Mouse (Mus musculus): ENCODE data around the gene Cfap99. TPM values are rescaled to one million over a fixed set of nuclear protein-coding genes. Genes with fewer than 3 reads are reported as not detected.

Cfap99 gene
- total RNA-seq, 2 experiments from 2014 or later = 0.26 to 0.51 TPM

GRCm38 (mm10) chr5:34274676-34275293 is 13.6 kb upstream of the Cfap99 start:
- intact Hi-C loops (cut with DNase I) = no loop called here
- DNase-seq (ENCODE audit: extremely low spot score in 1 of 2, low spot score in 2 of 2) = no peak

- peak in 1 of 2 experiments; percentile 38 for DNase-seq (ENCODE audit: extremely low spot score in 1 of 2, low spot score in 2 of 2)
- intact Hi-C loops (cut with DNase I) = no loop called here
Observed at GRCm38 (mm10) chr5:34276191-34276590, 12.2 kb upstream of the Cfap99 start.

- intact Hi-C loops (cut with DNase I) = no loop called here
- DNase-seq (ENCODE audit: extremely low spot score in 1 of 2, low spot score in 2 of 2) = no peak
Observed at GRCm38 (mm10) chr5:34276746-34277145, 11.7 kb upstream of the Cfap99 start.

- intact Hi-C loops (cut with DNase I) = no loop called here
- DNase-seq (ENCODE audit: extremely low spot score in 1 of 2, low spot score in 2 of 2) = no peak
Observed at GRCm38 (mm10) chr5:34278058-34278457, 10.3 kb upstream of the Cfap99 start.

GRCm38 (mm10) chr5:34279214-34279613 is 9.2 kb upstream of the Cfap99 start:
- no peak for DNase-seq (ENCODE audit: extremely low spot score in 1 of 2, low spot score in 2 of 2)
- intact Hi-C loops (cut with DNase I) = no loop called here

- intact Hi-C loops (cut with DNase I) = no loop called here
Observed at GRCm38 (mm10) chr5:34280976-34281375, 7.4 kb upstream of the Cfap99 start.

GRCm38 (mm10) chr5:34283355-34283754 is 5.0 kb upstream of the Cfap99 start:
- intact Hi-C loops (cut with DNase I) = no loop called here
- no peak for DNase-seq (ENCODE audit: extremely low spot score in 1 of 2, low spot score in 2 of 2)

More at GRCm38 (mm10) chr5:34280976-34281375, 7.4 kb upstream of the Cfap99 start:
- no peak for DNase-seq (ENCODE audit: extremely low spot score in 1 of 2, low spot score in 2 of 2)

GRCm38 (mm10) chr5:34284156-34284750 is 4.1 kb upstream of the Cfap99 start:
- intact Hi-C loops (cut with DNase I) = no loop called here
- no peak for DNase-seq (ENCODE audit: extremely low spot score in 1 of 2, low spot score in 2 of 2)

DNA sequence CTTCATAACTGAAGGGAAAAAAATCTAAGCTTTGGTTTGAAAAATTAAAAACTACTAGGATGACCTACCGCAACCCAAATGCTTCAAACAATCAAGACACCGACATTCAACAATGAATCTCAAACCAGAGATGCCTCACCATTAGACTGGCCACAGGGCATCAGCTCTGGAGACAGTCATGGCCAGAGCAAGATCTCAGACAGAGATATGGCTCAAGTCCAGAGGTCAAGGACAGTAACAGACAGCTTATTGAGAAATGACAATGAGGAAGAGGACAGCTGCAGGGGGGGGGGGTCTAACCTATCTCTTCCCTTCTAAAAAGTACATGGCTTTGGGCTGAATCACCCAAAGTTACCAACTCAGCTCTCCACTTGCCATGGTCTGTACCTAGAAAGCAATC is 3.1 kb upstream of the Cfap99 start:
- intact Hi-C loops (cut with DNase I) = loop anchor here (5.0 kb wide), 2 partner anchors 52 to 73 kb away; partner anchors contain the start of gene Rnf4
- no peak for DNase-seq (ENCODE audit: extremely low spot score in 1 of 2, low spot score in 2 of 2)

GRCm38 (mm10) chr5:34286516-34286915 is 1.9 kb upstream of the Cfap99 start:
- intact Hi-C loops (cut with DNase I) = loop anchor here (5.0 kb wide), 2 partner anchors 51 to 74 kb away; partner anchors contain the start of gene Rnf4
- no peak for DNase-seq (ENCODE audit: extremely low spot score in 1 of 2, low spot score in 2 of 2)

- intact Hi-C loops (cut with DNase I) = loop anchor here (5.0 kb wide), 2 partner anchors 50 to 75 kb away; partner anchors contain the start of gene Rnf4
- DNase-seq (ENCODE audit: extremely low spot score in 1 of 2, low spot score in 2 of 2) = peak in 1 of 2 experiments; percentile 55
Observed at GRCm38 (mm10) chr5:34287001-34287837, 1.2 kb upstream of the Cfap99 start.

GRCm38 (mm10) chr5:34287838-34288145 is 608 bp upstream of the Cfap99 start:
- no peak for DNase-seq (ENCODE audit: extremely low spot score in 1 of 2, low spot score in 2 of 2)
- intact Hi-C loops (cut with DNase I) = loop anchor here (5.0 kb wide), 2 partner anchors 50 to 75 kb away; partner anchors contain the start of gene Rnf4

DNA sequence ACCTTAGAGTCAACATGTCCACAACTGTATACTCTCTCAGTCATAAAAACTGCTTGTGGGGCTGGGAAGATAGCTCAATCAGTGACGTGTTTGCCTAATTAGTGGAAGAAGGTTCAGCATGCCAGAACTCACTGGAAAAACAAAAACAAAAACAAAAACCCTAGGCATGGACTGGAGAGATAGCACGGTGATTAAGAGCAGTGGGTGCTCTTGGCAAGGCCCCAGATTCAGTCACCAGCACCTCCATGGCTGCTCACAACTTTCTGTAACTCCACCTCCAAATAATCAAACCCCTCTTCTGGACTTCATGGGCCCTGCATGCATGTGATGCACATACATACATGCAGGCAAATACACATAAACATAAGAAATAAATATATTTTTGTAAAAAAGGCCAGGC is 886 bp downstream of the Cfap99 start:
- intact Hi-C loops (cut with DNase I) = loop anchor here (5.0 kb wide), 2 partner anchors 48 to 77 kb away; partner anchors contain the start of gene Rnf4
- no peak for DNase-seq (ENCODE audit: extremely low spot score in 1 of 2, low spot score in 2 of 2)

GRCm38 (mm10) chr5:34293363-34293762 is 5.0 kb downstream of the Cfap99 start:
- intact Hi-C loops (cut with DNase I) = no loop called here
- no peak for DNase-seq (ENCODE audit: extremely low spot score in 1 of 2, low spot score in 2 of 2)

DNA sequence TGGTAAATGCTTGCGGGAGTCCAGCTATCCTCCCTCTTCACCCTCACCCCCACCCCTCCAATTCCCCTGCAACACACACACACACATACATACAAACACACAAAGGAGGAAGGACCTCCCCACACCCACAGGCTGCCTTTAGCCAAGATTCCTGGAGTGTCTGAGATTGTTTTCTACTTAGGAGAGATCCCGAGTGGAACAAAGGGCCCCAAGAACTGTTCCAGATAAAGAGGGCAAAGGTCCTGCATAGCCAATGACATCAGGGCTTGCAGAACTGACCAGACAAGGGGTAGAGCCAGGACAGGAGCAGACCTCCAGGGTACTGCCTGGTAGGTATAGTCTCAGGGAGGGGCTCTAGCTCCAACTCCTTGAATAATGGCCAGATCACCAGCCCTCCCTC is 6.3 kb downstream of the Cfap99 start:
- no peak for DNase-seq (ENCODE audit: extremely low spot score in 1 of 2, low spot score in 2 of 2)
- intact Hi-C loops (cut with DNase I) = no loop called here

- intact Hi-C loops (cut with DNase I) = no loop called here
- DNase-seq (ENCODE audit: extremely low spot score in 1 of 2, low spot score in 2 of 2) = no peak
Observed at GRCm38 (mm10) chr5:34295141-34295540, 6.7 kb downstream of the Cfap99 start.

DNA sequence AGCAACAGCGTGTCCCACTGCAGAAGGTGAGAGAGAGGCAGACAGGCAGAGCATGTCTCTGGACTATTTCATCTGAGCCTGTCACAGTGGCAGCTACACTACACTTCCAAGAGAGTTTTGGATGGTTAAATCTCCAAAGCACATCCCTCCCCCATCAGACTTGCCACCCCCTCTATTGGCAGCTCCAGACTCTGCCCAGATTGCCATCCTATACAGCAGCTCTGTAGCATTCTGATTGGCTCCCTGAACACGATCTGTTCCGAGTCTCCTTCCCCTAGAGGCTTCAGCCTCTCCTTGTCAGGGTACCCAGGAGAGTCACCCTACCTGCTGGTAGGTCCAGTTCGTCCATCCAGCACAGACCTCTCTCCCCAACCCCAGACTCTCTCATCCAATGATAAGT is 9.7 kb downstream of the Cfap99 start:
- intact Hi-C loops (cut with DNase I) = no loop called here
- DNase-seq (ENCODE audit: extremely low spot score in 1 of 2, low spot score in 2 of 2) = no peak

- intact Hi-C loops (cut with DNase I) = no loop called here
- no peak for DNase-seq (ENCODE audit: extremely low spot score in 1 of 2, low spot score in 2 of 2)
Observed at GRCm38 (mm10) chr5:34298937-34299535, 10.6 kb downstream of the Cfap99 start.

- no peak for DNase-seq (ENCODE audit: extremely low spot score in 1 of 2, low spot score in 2 of 2)
- intact Hi-C loops (cut with DNase I) = no loop called here
Observed at GRCm38 (mm10) chr5:34302377-34302776, 14.0 kb downstream of the Cfap99 start.

Measured in left cerebral cortex, postnatal 10 days (tissue).